Mouse (Mus musculus) liver, embryonic 14.5 days (tissue): ENCODE results near the gene Cacna1d.

Experiments used
- CTCF ChIP-seq: IDR thresholded peaks from 2 replicates; pipeline ENCODE4 v1.5.1; 2016; ENCODE audit warnings: antibody characterized with exemption, low read depth, control low read depth
- EP300 ChIP-seq: IDR thresholded peaks from 2 replicates; pipeline ENCODE4 v1.6.1; 2016; ENCODE audit warnings: antibody characterized with exemption, low read depth

DNA sequence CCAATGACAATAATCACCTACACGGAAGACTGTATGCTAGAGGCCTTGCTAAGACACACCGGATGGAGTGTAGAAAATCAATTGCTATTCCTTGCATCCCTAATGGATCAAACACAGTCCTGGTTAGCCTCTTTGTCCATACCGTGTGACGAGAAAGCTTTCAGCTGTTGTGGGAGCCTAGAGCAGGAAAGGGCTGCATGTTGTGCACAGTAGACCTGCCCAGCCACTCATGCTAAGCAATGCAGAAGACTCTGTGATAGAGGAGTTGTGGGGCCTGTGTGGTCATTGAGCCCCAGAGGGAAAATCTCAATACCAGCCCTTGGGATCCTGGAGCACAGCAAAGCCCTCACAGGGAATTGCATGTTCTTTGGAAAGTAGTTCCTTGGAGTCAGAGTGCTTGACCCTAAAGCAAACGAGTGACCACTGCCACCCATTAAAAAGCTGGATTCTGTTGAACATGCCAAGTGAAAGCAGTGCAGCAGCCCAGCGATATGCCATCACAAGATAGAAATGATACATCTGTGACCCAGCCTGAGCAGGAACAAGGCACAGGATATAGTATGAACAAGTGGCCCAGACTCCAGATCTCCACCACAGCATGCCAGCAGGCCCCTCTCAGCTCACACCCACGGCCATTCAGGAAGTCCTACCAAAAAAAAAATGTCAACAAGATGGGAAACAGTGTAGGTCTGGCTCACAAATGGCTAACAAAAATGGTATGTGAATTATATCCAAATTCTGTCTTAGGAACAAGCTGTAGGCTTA lies 68.7 kb downstream of the Cacna1d start:
- TF ChIP-seq CTCF (no peak), EP300 (no peak)
